In the genomic region with DNA sequence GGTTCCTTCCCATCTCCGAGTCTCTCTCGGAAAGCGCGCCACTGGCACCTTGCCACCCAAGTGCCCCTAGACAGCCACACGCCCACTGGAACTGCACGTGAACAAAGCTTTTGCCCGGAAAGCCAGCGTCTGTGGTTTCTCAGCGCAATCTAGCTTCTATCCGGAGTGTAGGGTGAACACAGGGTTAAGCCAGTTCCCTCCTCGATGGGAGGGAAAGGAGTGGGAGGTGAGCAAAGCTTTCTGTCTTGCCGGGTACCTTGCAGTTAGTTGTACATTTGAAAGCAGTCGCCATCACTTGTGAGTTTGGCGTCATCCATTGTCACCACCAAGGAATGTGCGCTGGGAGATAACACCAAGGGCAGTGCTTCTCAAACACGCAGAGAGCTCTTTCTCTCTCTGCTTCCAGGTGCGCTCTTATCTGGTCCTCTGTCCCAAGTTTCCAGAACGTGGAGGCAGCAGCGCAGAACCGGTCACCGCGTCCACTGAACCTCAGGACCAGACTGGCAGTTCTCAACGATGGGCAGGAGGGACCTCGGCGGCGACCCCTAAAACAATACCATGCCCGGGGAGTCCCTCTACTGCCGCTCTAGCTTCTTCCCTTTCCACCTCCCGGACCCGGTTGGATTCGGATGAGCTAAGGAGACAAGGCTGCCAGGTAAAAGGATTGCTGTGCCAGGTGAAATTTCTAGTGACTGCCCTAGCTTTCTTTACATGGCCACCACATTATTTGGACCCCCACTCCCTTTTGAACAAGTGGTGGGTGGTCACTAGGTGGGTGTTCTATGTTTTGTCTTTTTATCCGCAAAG, we compare ENCODE assay signal across 8 mouse cellular contexts. TPM values are rescaled to one million over a fixed set of nuclear protein-coding genes. Genes with fewer than 3 reads are reported as not detected.
DNase-seq lines count a peak whose midpoint lies in the region; ATAC-seq and TF ChIP-seq lines count a peak whose summit lies in the region.

A gene (plus strand): TSS at position 266 of the 807 bp plus-strand sequence.

- TF ChIP-seq CTCF in lung, postnatal 0 days (IDR thresholded peaks at IDR 0.05) = no peak

- peak within 1 kb of the TSS; percentile 91 for H3K9ac ChIP-seq in embryonic facial prominence, embryonic 14.5 days (ENCODE audit: low read depth, low read length)
- peak within 1 kb of the TSS; percentile 93 for H3K9ac ChIP-seq in heart, embryonic 16.5 days (ENCODE audit: low read length)
- no peak within 1 kb of the TSS for H3K9ac ChIP-seq in lung, postnatal 0 days (replicated peaks; ENCODE audit: low read depth)

- TF ChIP-seq EP300 in lung, postnatal 0 days (IDR thresholded peaks at IDR 0.05) = no peak

- peak within 1 kb of the TSS; percentile 92 for H3K27ac ChIP-seq in embryonic facial prominence, embryonic 14.5 days (replicated peaks; ENCODE audit: low read depth, low read length)
- peak within 1 kb of the TSS; percentile 96 for H3K27ac ChIP-seq in heart, embryonic 16.5 days (ENCODE audit: low read length)
- no peak within 1 kb of the TSS for H3K27ac ChIP-seq in lung, postnatal 0 days (ENCODE audit: low read length)

- H3K4me3 ChIP-seq in embryonic facial prominence, embryonic 14.5 days (ENCODE audit: low read depth, low read length) = peak within 1 kb of the TSS; percentile 82
- H3K4me3 ChIP-seq in heart, embryonic 16.5 days (ENCODE audit: low read length) = peak within 1 kb of the TSS; percentile 91
- peak within 1 kb of the TSS; percentile 30 for H3K4me3 ChIP-seq in lung, postnatal 0 days (ENCODE audit: low read depth, low read length)

- H3K9me3 ChIP-seq in embryonic facial prominence, embryonic 14.5 days (ENCODE audit: control insufficient read depth, low read length) = no peaks in the 10 kb centered on the region
- H3K9me3 ChIP-seq in heart, embryonic 16.5 days (replicated peaks; ENCODE audit: control insufficient read depth, low read length) = no peaks in the 10 kb centered on the region
- H3K9me3 ChIP-seq in lung, postnatal 0 days (ENCODE audit: low read length) = no peaks in the 10 kb centered on the region

- peak; percentile 43 for DNase-seq in layer of hippocampus, adult 11-12 months (ENCODE audit: low spot score)
- DNase-seq in layer of hippocampus, adult 9-10 months (ENCODE audit: low spot score) = no peak
- DNase-seq in embryonic facial prominence, embryonic 14.5 days (ENCODE audit: low spot score) = peak; percentile 82
- peak; percentile 38 for DNase-seq in layer of hippocampus, adult 9-11 months
- DNase-seq in lung, postnatal 0 days (ENCODE audit: low spot score) = peak; percentile 20
- DNase-seq in right cerebral cortex, postnatal 36 days (ENCODE audit: low spot score in 2 of 2) = peak; percentile 47 to 72
- DNase-seq in urinary bladder, adult 2 months (ENCODE audit: low spot score) = no peak

- H3K4me1 ChIP-seq in embryonic facial prominence, embryonic 14.5 days (ENCODE audit: control insufficient read depth, insufficient read depth, low read length) = peaks cover under 1% of the 10 kb centered on the region; the same call in 1 of the 2 replicates
- peaks cover 9% of the 10 kb centered on the region for H3K4me1 ChIP-seq in heart, embryonic 16.5 days (ENCODE audit: control insufficient read depth, insufficient read depth, low read length)
- H3K4me1 ChIP-seq in lung, postnatal 0 days (ENCODE audit: insufficient read depth, low read depth, low read length) = peaks cover 15% of the 10 kb centered on the region; the same call in 1 of the 2 replicates

- under 1% methylated on average over 32 of the region's 32 CpGs for WGBS in embryonic facial prominence, embryonic 14.5 days
- under 1% methylated on average over 32 of the region's 32 CpGs for WGBS in heart, embryonic 16.5 days
- WGBS in lung, postnatal 0 days = under 1% methylated on average over 31 of the region's 32 CpGs

- peak within 1 kb of the TSS; percentile 87 for H3K4me2 ChIP-seq in embryonic facial prominence, embryonic 14.5 days (ENCODE audit: low read depth, low read length)
- peak within 1 kb of the TSS; percentile 87 for H3K4me2 ChIP-seq in heart, embryonic 16.5 days (ENCODE audit: low read depth, low read length)
- H3K4me2 ChIP-seq in lung, postnatal 0 days (replicated peaks; ENCODE audit: low read depth, low read length) = peak within 1 kb of the TSS; percentile 87

- H3K36me3 ChIP-seq in embryonic facial prominence, embryonic 14.5 days (ENCODE audit: control insufficient read depth, insufficient read depth, low read length) = no peaks in the 10 kb centered on the region
- no peaks in the 10 kb centered on the region for H3K36me3 ChIP-seq in heart, embryonic 16.5 days (ENCODE audit: control insufficient read depth, insufficient read depth)
- no peaks in the 10 kb centered on the region for H3K36me3 ChIP-seq in lung, postnatal 0 days (ENCODE audit: insufficient read depth, low read length)

- no peak for ATAC-seq in embryonic facial prominence, embryonic 14.5 days (ENCODE audit: low read depth)
- no peak for ATAC-seq in heart, embryonic 16.5 days (replicated peaks; ENCODE audit: extremely low read depth, insufficient read depth, low FRiP score)
- no peak for ATAC-seq in lung, postnatal 0 days

- H3K27me3 ChIP-seq in embryonic facial prominence, embryonic 14.5 days (replicated peaks; ENCODE audit: control insufficient read depth, insufficient read depth, low read length) = no peaks in the 10 kb centered on the region; the same call in 1 of the 2 replicates
- H3K27me3 ChIP-seq in heart, embryonic 16.5 days (ENCODE audit: control insufficient read depth, insufficient read depth, low read length) = no peaks in the 10 kb centered on the region
- H3K27me3 ChIP-seq in lung, postnatal 0 days (replicated peaks; ENCODE audit: insufficient read depth, low read length) = peaks cover 16% of the 10 kb centered on the region

RNA-seq across cellular contexts. Expression of the gene that starts here (rescaled TPM):
- 42.9 and 46.4 TPM in 2 replicates for polyA plus RNA-seq in embryonic facial prominence, embryonic 14.5 days (2014; fragmentation: Nextera tagmentation; extraction: Ambion mirVana)
- polyA plus RNA-seq in heart, embryonic 16.5 days (2015; fragmentation: Nextera tagmentation; extraction: Ambion mirVana) = 14.4 and 17.8 TPM in 2 replicates
- 1.7 and 2.2 TPM in 2 replicates for polyA plus RNA-seq in lung, postnatal 0 days (2015; fragmentation: Nextera tagmentation; extraction: Ambion mirVana)
- 9.5 and 11.7 TPM in 2 replicates for polyA plus RNA-seq in urinary bladder, adult 2 months (2012; rRNA removed)

Comparison
In these comparisons a context has a peak if more than half of its experiments do, and no peak if none do; other contexts are left out.
1. DNase-seq: peak in layer of hippocampus, adult 11-12 months (single experiment), embryonic facial prominence, embryonic 14.5 days (single experiment), layer of hippocampus, adult 9-11 months (single experiment), lung, postnatal 0 days (single experiment) and right cerebral cortex, postnatal 36 days (2 of 2); none in layer of hippocampus, adult 9-10 months (single experiment) and urinary bladder, adult 2 months (single experiment).
2. H3K4me3 ChIP-seq: peak in every context shown above with its lines; median percentile 91 in heart, embryonic 16.5 days; 82 in embryonic facial prominence, embryonic 14.5 days; 30 in lung, postnatal 0 days.
3. Peak in every context shown above with its lines, with median percentiles within 50 percentile points of each other: H3K4me2 ChIP-seq.